Comparison of ENCODE assay signal across 1 mouse cellular context in genomic region chr11:88103214-88103941, GRCm38 (mm10).
A peak's percentile ranks its signal among the peaks of the same experiment; 100 is the strongest.
TF ChIP-seq lines count a peak whose summit lies in the region.

No protein-coding gene starts in this region.

TF ChIP-seq in CH12.LX, 34 proteins besides CTCF, POLR2A, EP300 and RAD21 (continued from another document):
- TF ChIP-seq TBP (conservative IDR thresholded peaks at IDR 0.05; ENCODE audit: low read depth, low read length): 0 out of 2 replicates have a peak, but pooled peaks have one; percentile 14
TF ChIP-seq in CH12.LX: peak in this region for 23.
